Mouse (Mus musculus) intestine, postnatal 0 days (tissue): ENCODE data around the gene Babam2. TPM values are rescaled to one million over a fixed set of nuclear protein-coding genes. Genes with fewer than 3 reads are reported as not detected.

Experiments used
- ATAC-seq: fragments of 200-750 bp; cut with Nextera tagmentation; 2 replicates; pipeline ENCODE4 v1.8.0; 2017; ENCODE audit warnings: mild to moderate bottlenecking, moderate TSS enrichment, moderate library complexity
- H3K27ac ChIP-seq: fragments of 300-500 bp; sonication (generic); 2 replicates; pipeline ENCODE4 v1.5.1; 2014; ENCODE audit warnings: mild to moderate bottlenecking, low read depth, low read length, moderate library complexity
- H3K27me3 ChIP-seq: fragments of 300-500 bp; sonication (generic); replicated peaks from 2 replicates; pipeline ENCODE4 v1.6.1; 2014; ENCODE audit warnings: low read length, mixed read lengths; ENCODE audit not compliant: control insufficient read depth, insufficient read depth
- H3K36me3 ChIP-seq: fragments of 300-500 bp; sonication (generic); 2 replicates; pipeline ENCODE4 v1.6.1; 2014; ENCODE audit warnings: mild to moderate bottlenecking, moderate library complexity; ENCODE audit not compliant: control insufficient read depth, insufficient read depth
- H3K4me1 ChIP-seq: fragments of 300-500 bp; sonication (generic); replicated peaks from 2 replicates; pipeline ENCODE4 v1.6.1; 2014; ENCODE audit warnings: antibody characterized with exemption, low read length, mixed read lengths; ENCODE audit not compliant: control insufficient read depth, insufficient read depth
- H3K4me2 ChIP-seq: fragments of 300-500 bp; sonication (generic); replicated peaks from 2 replicates; pipeline ENCODE4 v1.6.1; 2014; ENCODE audit warnings: low read depth, mild to moderate bottlenecking, moderate library complexity
- H3K4me3 ChIP-seq: fragments of 300-500 bp; sonication (generic); 2 replicates; pipeline ENCODE4 v1.5.1; 2014; ENCODE audit warnings: low read depth, low read length
- H3K9ac ChIP-seq: fragments of 300-500 bp; sonication (generic); 2 replicates; pipeline ENCODE4 v1.6.1; 2014; ENCODE audit warnings: mild to moderate bottlenecking, low read depth, low read length
- H3K9me3 ChIP-seq: fragments of 300-500 bp; sonication (generic); 2 replicates; pipeline ENCODE4 v1.6.1; 2016; ENCODE audit warnings: mixed run types; ENCODE audit not compliant: control insufficient read depth
- CTCF ChIP-seq: sonication (generic); IDR thresholded peaks from 2 replicates; pipeline ENCODE4 v1.5.1; 2016; ENCODE audit warnings: low read depth, mild to moderate bottlenecking, control low read depth, antibody characterized with exemption, moderate library complexity
- WGBS: fragments of 180-500 bp; shearing (Covaris S2); extraction: QIAGEN DNeasy Blood & Tissue Kit; methylation state at CpG from one replicate; pipeline ENCODE4 v1.1.7; 2014; 5-methylcytosine and 5-hydroxymethylcytosine counted together
- polyA plus RNA-seq: library from polyadenylated mRNA; unstranded; fragments of >200 nt; fragmentation: Nextera tagmentation; extraction: Ambion mirVana; gene quantifications from 2 replicates; pipeline ENCODE4 v1.2.1, GENCODE M21; 2015

Babam2 gene
- polyA plus RNA-seq, 1 experiment from 2014 or later, result 53.8 TPM

DNA sequence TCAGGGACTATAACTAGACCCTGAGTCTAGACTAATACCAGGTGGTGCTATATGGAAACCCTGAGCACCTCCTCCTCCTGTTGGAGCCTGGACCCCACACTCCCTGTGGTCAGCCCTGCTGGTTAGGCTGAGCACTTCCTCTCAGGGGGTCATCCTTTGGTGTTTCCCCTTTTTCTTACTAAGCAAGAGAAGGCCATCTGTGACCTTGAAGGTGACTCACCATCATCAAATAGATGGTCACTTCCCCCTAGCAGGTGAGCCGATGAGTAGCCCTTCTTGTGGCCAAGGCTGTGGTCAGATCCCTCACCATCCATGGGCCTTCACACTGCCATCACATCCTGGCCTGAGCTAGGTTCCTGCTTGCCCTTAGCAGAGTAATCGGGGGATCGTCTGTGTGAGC is 379.7 kb downstream of the Babam2 start:
- Histone ChIP-seq H3K27ac (no peak overlapping the region), H3K36me3 (no peaks in the 10 kb centered on the region), H3K9me3 (no peaks in the 10 kb centered on the region), H3K4me1 (no peaks in the 10 kb centered on the region), H3K4me2 (no peak overlapping the region), H3K9ac (no peak overlapping the region), H3K27me3 (no peaks in the 10 kb centered on the region), H3K4me3 (no peak overlapping the region)
- WGBS, result 86% methylated on average over 3 of the region's 3 CpGs
- TF ChIP-seq CTCF, result no peak
- no peak for ATAC-seq

DNA sequence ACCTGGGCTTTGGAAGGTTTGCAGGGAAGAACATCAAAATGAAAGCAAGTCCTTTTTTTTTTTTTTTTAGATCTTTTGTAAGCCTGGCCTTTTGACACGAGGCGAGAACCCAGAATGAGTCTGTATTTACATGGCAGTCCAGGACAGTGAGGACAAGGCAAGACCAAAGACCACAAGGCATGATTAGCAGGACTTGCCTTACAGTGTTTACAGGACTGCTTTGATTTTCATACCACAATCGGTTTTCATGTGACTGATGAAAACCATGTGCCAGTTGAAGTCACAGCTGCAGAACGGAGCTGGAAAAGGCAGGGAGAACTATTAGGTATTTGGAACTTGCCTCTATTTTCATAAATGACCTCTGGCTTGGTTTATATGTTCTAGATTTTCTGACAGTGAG is 381.5 kb downstream of the Babam2 start:
- no peaks in the 10 kb centered on the region for H3K36me3 ChIP-seq
- H3K27me3 ChIP-seq, result no peaks in the 10 kb centered on the region
- H3K9me3 ChIP-seq, result no peaks in the 10 kb centered on the region
- H3K4me1 ChIP-seq, result no peaks in the 10 kb centered on the region
- H3K4me2 ChIP-seq, result no peak overlapping the region
- TF ChIP-seq CTCF, result no peak
- no peak overlapping the region for H3K4me3 ChIP-seq
- WGBS, result 64% methylated on average over 4 of the region's 4 CpGs
- H3K9ac ChIP-seq, result no peak overlapping the region
- no peak overlapping the region for H3K27ac ChIP-seq
- ATAC-seq, result no peak

DNA sequence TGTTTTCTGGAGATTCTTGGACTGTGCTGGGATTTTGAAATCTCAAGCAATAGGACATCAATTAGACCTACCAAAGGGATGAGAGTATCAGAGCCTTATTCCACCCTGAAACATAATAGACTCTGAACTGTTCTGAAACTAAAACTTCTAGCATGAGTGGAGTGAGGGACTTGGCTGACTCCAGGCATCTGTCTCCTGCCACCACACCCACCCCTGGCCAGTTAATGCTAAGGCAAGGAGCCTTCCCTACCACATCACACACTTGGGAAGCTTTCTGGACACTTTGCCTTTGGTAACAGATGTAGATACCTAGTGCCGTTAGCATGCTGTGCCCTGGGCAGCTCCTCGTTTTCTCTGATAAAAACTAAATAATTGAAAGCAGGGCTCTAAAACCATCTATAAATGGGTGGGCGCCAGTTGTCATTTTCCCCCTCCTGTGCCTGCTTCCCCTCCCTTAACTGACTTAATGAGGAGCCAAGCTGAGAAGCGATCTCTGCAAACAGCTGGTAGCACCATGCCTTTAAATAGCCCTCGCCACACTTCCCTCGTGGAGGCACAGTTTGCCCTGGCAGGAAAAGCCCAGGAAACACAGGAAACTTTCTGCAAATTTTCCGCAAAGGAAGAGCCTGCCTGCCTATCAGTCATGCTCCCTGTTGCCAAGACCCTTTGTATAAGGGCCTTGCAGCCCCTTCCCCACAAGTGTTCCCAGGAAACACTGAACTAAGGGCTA is 383.2 kb downstream of the Babam2 start:
- H3K27ac ChIP-seq, result no peak overlapping the region
- H3K27me3 ChIP-seq, result no peaks in the 10 kb centered on the region
- no peak overlapping the region for H3K4me2 ChIP-seq
- H3K36me3 ChIP-seq, result no peaks in the 10 kb centered on the region
- H3K4me1 ChIP-seq, result 0 out of 2 replicates have a peak, but pooled peaks cover 4% of the 10 kb centered on the region
- H3K9ac ChIP-seq, result no peak overlapping the region
- WGBS, result 64% methylated on average over 7 of the region's 7 CpGs
- no peaks in the 10 kb centered on the region for H3K9me3 ChIP-seq
- TF ChIP-seq CTCF, result no peak
- ATAC-seq, result no peak
- H3K4me3 ChIP-seq, result no peak overlapping the region

DNA sequence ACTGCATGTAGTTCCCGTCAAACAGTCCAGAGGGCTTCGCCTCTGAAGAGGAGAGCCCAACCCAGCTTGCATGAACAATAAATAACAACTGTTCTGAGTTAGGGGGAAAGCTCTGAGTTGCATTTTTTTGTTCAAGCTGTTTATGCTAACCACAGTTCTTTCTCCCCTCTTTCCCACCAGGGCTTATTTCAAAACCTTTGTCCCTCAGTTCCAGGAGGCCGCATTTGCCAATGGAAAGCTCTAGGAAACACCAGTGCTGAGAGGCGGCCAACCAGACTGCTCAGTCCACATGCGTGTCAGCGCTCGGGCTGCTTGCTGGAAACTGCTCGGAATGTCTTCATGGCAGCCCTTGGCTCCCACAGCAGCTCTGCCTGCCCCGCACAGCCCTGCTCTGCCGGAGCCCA is 386.9 kb downstream of the Babam2 start:
- Histone ChIP-seq H3K9ac (no peak overlapping the region), H3K4me3 (no peak overlapping the region), H3K27ac (no peak overlapping the region), H3K27me3 (no peaks in the 10 kb centered on the region), H3K4me1 (0 out of 2 replicates have a peak, but pooled peaks cover 4% of the 10 kb centered on the region), H3K9me3 (no peaks in the 10 kb centered on the region), H3K36me3 (no peaks in the 10 kb centered on the region), H3K4me2 (no peak overlapping the region)
- ATAC-seq, result no peak
- TF ChIP-seq CTCF, result no peak
- 74% methylated on average over 10 of the region's 10 CpGs for WGBS

DNA sequence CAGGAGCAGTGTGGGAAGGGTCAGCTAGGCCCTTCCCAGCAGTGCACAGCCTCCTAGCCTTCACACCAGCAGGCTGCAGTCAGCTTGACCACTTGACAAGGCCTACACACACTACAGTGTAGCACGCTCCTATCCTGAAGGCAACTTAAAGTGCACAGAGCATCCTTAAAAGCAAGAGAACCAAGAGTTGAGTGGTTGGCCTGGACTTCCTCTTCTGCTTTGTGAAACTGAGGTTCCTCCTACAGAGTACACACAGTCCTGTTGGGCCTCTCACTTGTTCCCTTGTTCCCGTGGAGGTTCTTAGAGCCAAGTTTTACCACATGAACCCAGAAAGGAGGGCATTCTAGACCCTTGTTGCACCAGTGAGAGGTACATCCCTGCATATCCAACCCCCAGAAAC is 388.1 kb downstream of the Babam2 start:
- Histone ChIP-seq H3K9ac (no peak overlapping the region), H3K27me3 (no peaks in the 10 kb centered on the region), H3K9me3 (no peaks in the 10 kb centered on the region), H3K36me3 (no peaks in the 10 kb centered on the region), H3K4me2 (no peak overlapping the region), H3K27ac (no peak overlapping the region), H3K4me1 (0 out of 2 replicates have a peak, but pooled peaks cover 4% of the 10 kb centered on the region), H3K4me3 (no peak overlapping the region)
- TF ChIP-seq CTCF, result no peak
- no peak for ATAC-seq
- WGBS, result 83% methylated on average over 2 of the region's 2 CpGs

- Histone ChIP-seq H3K27me3 (no peaks in the 10 kb centered on the region), H3K4me1 (0 out of 2 replicates have a peak, but pooled peaks cover 4% of the 10 kb centered on the region), H3K9me3 (no peaks in the 10 kb centered on the region), H3K9ac (no peak overlapping the region), H3K27ac (no peak overlapping the region), H3K36me3 (no peaks in the 10 kb centered on the region), H3K4me2 (no peak overlapping the region), H3K4me3 (no peak overlapping the region)
- WGBS, result 88% methylated on average over 2 of the region's 2 CpGs
- no peak for ATAC-seq
- TF ChIP-seq CTCF, result no peak
These were observed 388.5 kb downstream of the Babam2 start for GRCm38 (mm10) chr5:32085971-32086370.
